Mouse (Mus musculus): Measurements from ENCODE around the gene Ccdc163. TPM values are rescaled to one million over a fixed set of nuclear protein-coding genes. Genes with fewer than 3 reads are reported as not detected.

The Ccdc163 gene
- total and polyA plus RNA-seq, 2 experiments from 2014 or later: 5.4 to 10.3 TPM

GRCm38 (mm10) chr4:116707666-116708065, 643 bp upstream of the Ccdc163 start:
- 20% methylated on average over 9 of the region's 9 CpGs for WGBS
- Histone ChIP-seq H3K4me2 (ENCODE audit: low read depth, low read length, poor library complexity, severe bottlenecking) (peak overlapping the region; percentile 55), H3K36me3 (ENCODE audit: insufficient read depth, low read length) (no peaks in the 10 kb centered on the region), H3K27me3 (ENCODE audit: insufficient read depth, low read length) (no peaks in the 10 kb centered on the region), H3K4me1 (ENCODE audit: insufficient read depth, low read length) (no peaks in the 10 kb centered on the region), H3K9me3 (ENCODE audit: low read length) (no peaks in the 10 kb centered on the region), H3K27ac (ENCODE audit: low read depth, low read length) (peak overlapping the region; percentile 53), H3K4me3 (ENCODE audit: low read depth, low read length) (peak overlapping the region; percentile 36), H3K9ac (replicated peaks; ENCODE audit: low read length, poor library complexity, severe bottlenecking) (peak overlapping the region; percentile 42)
- TF ChIP-seq CTCF (IDR thresholded peaks at IDR 0.05): no peak
- ATAC-seq (ENCODE audit: low FRiP score): peak; percentile 11
- peak; percentile 35 for DNase-seq (ENCODE audit: low spot score)

GRCm38 (mm10) chr4:116708791-116709390, 582 bp downstream of the Ccdc163 start:
- Histone ChIP-seq H3K9me3 (ENCODE audit: low read length) (no peaks in the 10 kb centered on the region), H3K4me2 (ENCODE audit: low read depth, low read length, poor library complexity, severe bottlenecking) (peak overlapping the region; percentile 78), H3K36me3 (ENCODE audit: insufficient read depth, low read length) (no peaks in the 10 kb centered on the region), H3K4me1 (ENCODE audit: insufficient read depth, low read length) (no peaks in the 10 kb centered on the region), H3K27ac (ENCODE audit: low read depth, low read length) (no peak overlapping the region), H3K9ac (replicated peaks; ENCODE audit: low read length, poor library complexity, severe bottlenecking) (peak overlapping the region; percentile 46), H3K4me3 (ENCODE audit: low read depth, low read length) (peak overlapping the region; percentile 36), H3K27me3 (ENCODE audit: insufficient read depth, low read length) (no peaks in the 10 kb centered on the region)
- TF ChIP-seq CTCF (IDR thresholded peaks at IDR 0.05): no peak
- no peak for DNase-seq (ENCODE audit: low spot score)
- WGBS: 6% methylated on average over 9 of the region's 9 CpGs
- peak; percentile 24 for ATAC-seq (ENCODE audit: low FRiP score)

- no peak for TF ChIP-seq CTCF (IDR thresholded peaks at IDR 0.05)
- Histone ChIP-seq H3K36me3 (ENCODE audit: insufficient read depth, low read length) (no peaks in the 10 kb centered on the region), H3K9me3 (ENCODE audit: low read length) (no peaks in the 10 kb centered on the region), H3K4me2 (ENCODE audit: low read depth, low read length, poor library complexity, severe bottlenecking) (no peak overlapping the region), H3K9ac (replicated peaks; ENCODE audit: low read length, poor library complexity, severe bottlenecking) (no peak overlapping the region), H3K27ac (ENCODE audit: low read depth, low read length) (no peak overlapping the region), H3K27me3 (ENCODE audit: insufficient read depth, low read length) (no peaks in the 10 kb centered on the region), H3K4me1 (ENCODE audit: insufficient read depth, low read length) (no peaks in the 10 kb centered on the region), H3K4me3 (ENCODE audit: low read depth, low read length) (no peak overlapping the region)
- DNase-seq (ENCODE audit: low spot score) (no peak), ATAC-seq (ENCODE audit: low FRiP score) (no peak)
- 91% methylated on average over 2 of the region's 2 CpGs for WGBS
These were observed 1.8 kb downstream of the Ccdc163 start for GRCm38 (mm10) chr4:116710154-116710553.

- Histone ChIP-seq H3K27me3 (ENCODE audit: insufficient read depth, low read length) (no peaks in the 10 kb centered on the region), H3K36me3 (ENCODE audit: insufficient read depth, low read length) (no peaks in the 10 kb centered on the region), H3K9me3 (ENCODE audit: low read length) (no peaks in the 10 kb centered on the region), H3K27ac (ENCODE audit: low read depth, low read length) (no peak overlapping the region), H3K4me3 (ENCODE audit: low read depth, low read length) (no peak overlapping the region), H3K4me2 (ENCODE audit: low read depth, low read length, poor library complexity, severe bottlenecking) (no peak overlapping the region), H3K9ac (replicated peaks; ENCODE audit: low read length, poor library complexity, severe bottlenecking) (no peak overlapping the region), H3K4me1 (ENCODE audit: insufficient read depth, low read length) (no peaks in the 10 kb centered on the region)
- 85% methylated on average over 1 of the region's 1 CpGs for WGBS
- DNase-seq (ENCODE audit: low spot score): no peak
- TF ChIP-seq CTCF (IDR thresholded peaks at IDR 0.05): no peak
- ATAC-seq (ENCODE audit: low FRiP score): no peak
These were observed 4.2 kb downstream of the Ccdc163 start for GRCm38 (mm10) chr4:116712536-116712935.

GRCm38 (mm10) chr4:116719396-116719795, 11.1 kb downstream of the Ccdc163 start:
- Histone ChIP-seq H3K36me3 (ENCODE audit: insufficient read depth, low read length) (no peaks in the 10 kb centered on the region), H3K4me3 (ENCODE audit: low read depth, low read length) (no peak overlapping the region), H3K27ac (ENCODE audit: low read depth, low read length) (no peak overlapping the region), H3K9ac (replicated peaks; ENCODE audit: low read length, poor library complexity, severe bottlenecking) (no peak overlapping the region), H3K4me2 (ENCODE audit: low read depth, low read length, poor library complexity, severe bottlenecking) (no peak overlapping the region), H3K9me3 (ENCODE audit: low read length) (no peaks in the 10 kb centered on the region), H3K4me1 (ENCODE audit: insufficient read depth, low read length) (no peaks in the 10 kb centered on the region), H3K27me3 (ENCODE audit: insufficient read depth, low read length) (no peaks in the 10 kb centered on the region)
- peak; percentile 61; the same call in 1 of the 2 replicates for ATAC-seq (ENCODE audit: low FRiP score)
- 15% methylated on average over 3 of the region's 3 CpGs for WGBS
- peak; percentile 95 for DNase-seq (ENCODE audit: low spot score)
- TF ChIP-seq CTCF (IDR thresholded peaks at IDR 0.05): peak; percentile 87

GRCm38 (mm10) chr4:116720343-116721097, 12.2 kb downstream of the Ccdc163 start, which contains the start of gene Tesk2:
Gene Tesk2, plus strand, starts transcription at chr4:116720948.
- Histone ChIP-seq H3K36me3 (ENCODE audit: insufficient read depth, low read length) (no peaks in the 10 kb centered on the region), H3K9me3 (ENCODE audit: low read length) (no peaks in the 10 kb centered on the region), H3K9ac (replicated peaks; ENCODE audit: low read length, poor library complexity, severe bottlenecking) (peak within 1 kb of the TSS; percentile 61), H3K4me3 (ENCODE audit: low read depth, low read length) (peak within 1 kb of the TSS; percentile 59), H3K27me3 (ENCODE audit: insufficient read depth, low read length) (no peaks in the 10 kb centered on the region), H3K4me2 (ENCODE audit: low read depth, low read length, poor library complexity, severe bottlenecking) (peak within 1 kb of the TSS; percentile 95), H3K4me1 (ENCODE audit: insufficient read depth, low read length) (no peaks in the 10 kb centered on the region), H3K27ac (ENCODE audit: low read depth, low read length) (peak within 1 kb of the TSS; percentile 13; the same call in 1 of the 2 replicates)
- ATAC-seq (ENCODE audit: low FRiP score) (peak; percentile 98), DNase-seq (ENCODE audit: low spot score) (peak; percentile 99)
- WGBS: under 1% methylated on average over 32 of the region's 34 CpGs
- no peak for TF ChIP-seq CTCF (IDR thresholded peaks at IDR 0.05)

All from midbrain, postnatal 0 days (tissue).